12 mouse cellular contexts compared by ENCODE assay signal in genomic region chr16:22234535-22234934, GRCm38 (mm10).
"Had no signal": no experiment of that assay in that cellular context is flagged by ENCODE, and none has a peak within 500 bp of the region (broad histone marks: within the 10 kb centered on the region; RNA-seq: fewer than 3 reads in every experiment).

No protein-coding gene starts in this region.

- ATAC-seq: liver, embryonic 12.5 days had no signal

- DNase-seq: kidney, postnatal 10 days; kidney, postnatal 4 days; lung, embryonic 14.5 days; lung, postnatal 10 days; right cerebral cortex, postnatal 14 days; thymus, adult 18-20 months; thymus, postnatal 14 days had no signal

- H3K27me3 ChIP-seq: limb, embryonic 15.5 days; liver, embryonic 12.5 days had no signal

- H3K4me2 ChIP-seq: limb, embryonic 15.5 days; liver, embryonic 12.5 days; lung, embryonic 14.5 days had no signal

- H3K9me3 ChIP-seq: limb, embryonic 15.5 days; liver, embryonic 12.5 days had no signal

- H3K4me1 ChIP-seq: limb, embryonic 15.5 days had no signal

- H3K4me3 ChIP-seq: layer of hippocampus, adult 2 months; limb, embryonic 15.5 days; liver, embryonic 12.5 days had no signal

- H3K27ac ChIP-seq: layer of hippocampus, adult 2 months; limb, embryonic 15.5 days; liver, embryonic 12.5 days; macrophage; stomach, postnatal 0 days had no signal

- H3K9ac ChIP-seq: limb, embryonic 15.5 days; liver, embryonic 12.5 days; lung, embryonic 14.5 days had no signal
